Mouse (Mus musculus) fibroblast of lung, adult 2 months (primary cell): ENCODE measurements at regions not wholly inside any gene's neighbourhood (a gene's known extent, or its start where the extent isn't known, plus 50 kb on each side); places are given as distances from the start of the nearest gene placed in this dataset.

Source experiments
- DNase-seq: peaks from one replicate; pipeline ENCODE4 v3.0.0-alpha.2; 2011; ENCODE audit warnings: low read depth

GRCm38 (mm10) chr13:5714793-5715192 is 146.5 kb upstream of the Klf6 start:
- no peak for DNase-seq

- DNase-seq: no peak
Measured at GRCm38 (mm10) chr13:5716749-5717148, 144.5 kb upstream of the Klf6 start.

GRCm38 (mm10) chr13:5723319-5723718 is 138.0 kb upstream of the Klf6 start:
- DNase-seq: no peak

GRCm38 (mm10) chr13:5724364-5724763 is 136.9 kb upstream of the Klf6 start:
- DNase-seq: peak; percentile 79

GRCm38 (mm10) chr13:5725984-5726383 is 135.3 kb upstream of the Klf6 start:
- DNase-seq: no peak

GRCm38 (mm10) chr13:5726446-5726845 is 134.8 kb upstream of the Klf6 start:
- no peak for DNase-seq

GRCm38 (mm10) chr13:5728172-5728571 is 133.1 kb upstream of the Klf6 start:
- DNase-seq: no peak

GRCm38 (mm10) chr13:5728808-5729207 is 132.5 kb upstream of the Klf6 start:
- no peak for DNase-seq

GRCm38 (mm10) chr13:5729426-5730068 is 131.7 kb upstream of the Klf6 start:
- no peak for DNase-seq

GRCm38 (mm10) chr13:5732206-5732605 is 129.1 kb upstream of the Klf6 start:
- DNase-seq: peak; percentile 25

- peak; percentile 40 for DNase-seq
Measured at GRCm38 (mm10) chr13:5735027-5735624, 126.2 kb upstream of the Klf6 start.

- DNase-seq: no peak
Measured at GRCm38 (mm10) chr13:5736472-5736871, 124.8 kb upstream of the Klf6 start.

GRCm38 (mm10) chr13:5737214-5737613 is 124.1 kb upstream of the Klf6 start:
- no peak for DNase-seq

GRCm38 (mm10) chr13:5740805-5741204 is 120.5 kb upstream of the Klf6 start:
- DNase-seq: no peak

GRCm38 (mm10) chr13:5744949-5745348 is 116.3 kb upstream of the Klf6 start:
- no peak for DNase-seq

GRCm38 (mm10) chr13:5757176-5757575 is 104.1 kb upstream of the Klf6 start:
- DNase-seq: no peak

- no peak for DNase-seq
Measured at GRCm38 (mm10) chr13:5757963-5758362, 103.3 kb upstream of the Klf6 start.

- DNase-seq: peak; percentile 17
Measured at GRCm38 (mm10) chr13:5760030-5760429, 101.3 kb upstream of the Klf6 start.

- DNase-seq: no peak
Measured at GRCm38 (mm10) chr13:5766394-5766793, 94.9 kb upstream of the Klf6 start.

GRCm38 (mm10) chr13:5767202-5767601 is 94.1 kb upstream of the Klf6 start:
- no peak for DNase-seq

GRCm38 (mm10) chr13:5768699-5769098 is 92.6 kb upstream of the Klf6 start:
- no peak for DNase-seq

GRCm38 (mm10) chr13:5769283-5770260 is 91.7 kb upstream of the Klf6 start:
- DNase-seq: no peak

- no peak for DNase-seq
Measured at GRCm38 (mm10) chr13:5773811-5774210, 87.5 kb upstream of the Klf6 start.
